Mouse (Mus musculus): ENCODE measurements around the gene Zfp704. TPM values are rescaled to one million over a fixed set of nuclear protein-coding genes. Genes with fewer than 3 reads are reported as not detected.

The Zfp704 gene
- total RNA-seq, 2 experiments from 2014 or later = 12.2 to 15.5 TPM

- intact Hi-C loops (cut with DNase I) = no loop called here
- DNase-seq = no peak
Observed at GRCm38 (mm10) chr3:9566831-9567230, 43.1 kb downstream of the Zfp704 start.

GRCm38 (mm10) chr3:9563562-9563961 is 46.3 kb downstream of the Zfp704 start:
- intact Hi-C loops (cut with DNase I) = no loop called here
- DNase-seq = no peak

- intact Hi-C loops (cut with DNase I) = no loop called here
- DNase-seq = no peak
Observed at GRCm38 (mm10) chr3:9562649-9563328, 47.1 kb downstream of the Zfp704 start.

- intact Hi-C loops (cut with DNase I) = no loop called here
- no peak for DNase-seq
Observed at GRCm38 (mm10) chr3:9557778-9558560, 51.9 kb downstream of the Zfp704 start.

- no peak for DNase-seq
- intact Hi-C loops (cut with DNase I) = no loop called here
Observed at GRCm38 (mm10) chr3:9556137-9556536, 53.7 kb downstream of the Zfp704 start.

GRCm38 (mm10) chr3:9554916-9555315 is 55.0 kb downstream of the Zfp704 start:
- intact Hi-C loops (cut with DNase I) = no loop called here
- no peak for DNase-seq

- intact Hi-C loops (cut with DNase I) = no loop called here
- DNase-seq = no peak
Observed at GRCm38 (mm10) chr3:9552332-9552731, 57.6 kb downstream of the Zfp704 start.

GRCm38 (mm10) chr3:9550930-9551329 is 59.0 kb downstream of the Zfp704 start:
- no peak for DNase-seq
- intact Hi-C loops (cut with DNase I) = loop anchor here (2.0 kb wide), 1 partner anchor 18 kb away; no protein-coding TSS in a partner anchor

- intact Hi-C loops (cut with DNase I) = loop anchor here (2.0 kb wide), 1 partner anchor 17 kb away; no protein-coding TSS in a partner anchor
- no peak for DNase-seq
Observed at GRCm38 (mm10) chr3:9549815-9550214, 60.1 kb downstream of the Zfp704 start.

GRCm38 (mm10) chr3:9548188-9548587 is 61.7 kb downstream of the Zfp704 start:
- intact Hi-C loops (cut with DNase I) = no loop called here
- DNase-seq = no peak

GRCm38 (mm10) chr3:9546882-9547620 is 62.8 kb downstream of the Zfp704 start:
- intact Hi-C loops (cut with DNase I) = no loop called here
- no peak for DNase-seq

- DNase-seq = no peak
- intact Hi-C loops (cut with DNase I) = no loop called here
Observed at GRCm38 (mm10) chr3:9544421-9544820, 65.5 kb downstream of the Zfp704 start.

- intact Hi-C loops (cut with DNase I) = no loop called here
- DNase-seq = no peak
Observed at GRCm38 (mm10) chr3:9543916-9544315, 66.0 kb downstream of the Zfp704 start.

GRCm38 (mm10) chr3:9543463-9543862 is 66.4 kb downstream of the Zfp704 start:
- intact Hi-C loops (cut with DNase I) = no loop called here
- DNase-seq = no peak

- intact Hi-C loops (cut with DNase I) = no loop called here
- no peak for DNase-seq
Observed at GRCm38 (mm10) chr3:9541561-9541960, 68.3 kb downstream of the Zfp704 start.

GRCm38 (mm10) chr3:9538510-9538909 is 71.4 kb downstream of the Zfp704 start:
- DNase-seq = no peak
- intact Hi-C loops (cut with DNase I) = no loop called here

- intact Hi-C loops (cut with DNase I) = no loop called here
Observed at GRCm38 (mm10) chr3:9537889-9538288, 72.0 kb downstream of the Zfp704 start.

GRCm38 (mm10) chr3:9530097-9530780 is 79.6 kb downstream of the Zfp704 start:
- intact Hi-C loops (cut with DNase I) = no loop called here

More at GRCm38 (mm10) chr3:9537889-9538288, 72.0 kb downstream of the Zfp704 start:
- DNase-seq = no peak

GRCm38 (mm10) chr3:9524429-9524828 is 85.5 kb downstream of the Zfp704 start:
- intact Hi-C loops (cut with DNase I) = no loop called here
- no peak for DNase-seq

More at GRCm38 (mm10) chr3:9530097-9530780, 79.6 kb downstream of the Zfp704 start:
- DNase-seq = no peak

GRCm38 (mm10) chr3:9523081-9523932 is 86.6 kb downstream of the Zfp704 start:
- no peak for DNase-seq
- intact Hi-C loops (cut with DNase I) = no loop called here

Data from heart, postnatal 36 days (tissue).